Mouse (Mus musculus) liver, adult 10 weeks (tissue): ENCODE data around the gene Rps29. TPM values are rescaled to one million over a fixed set of nuclear protein-coding genes. Genes with fewer than 3 reads are reported as not detected.

Experiments
- polyA plus RNA-seq: library from polyadenylated mRNA; stranded (reverse); fragments of 350-450 nt; fragmentation: Illumina TruSeq; extraction: RNeasy Lipid Tissue Mini Kit (QIAGEN cat#74804); gene quantifications from one replicate; pipeline ENCODE4 v1.2.3, GENCODE M21; 2014; ENCODE audit warnings: low read depth, low replicate concordance

The Rps29 gene
- 27.2 TPM for polyA plus RNA-seq

DNA sequence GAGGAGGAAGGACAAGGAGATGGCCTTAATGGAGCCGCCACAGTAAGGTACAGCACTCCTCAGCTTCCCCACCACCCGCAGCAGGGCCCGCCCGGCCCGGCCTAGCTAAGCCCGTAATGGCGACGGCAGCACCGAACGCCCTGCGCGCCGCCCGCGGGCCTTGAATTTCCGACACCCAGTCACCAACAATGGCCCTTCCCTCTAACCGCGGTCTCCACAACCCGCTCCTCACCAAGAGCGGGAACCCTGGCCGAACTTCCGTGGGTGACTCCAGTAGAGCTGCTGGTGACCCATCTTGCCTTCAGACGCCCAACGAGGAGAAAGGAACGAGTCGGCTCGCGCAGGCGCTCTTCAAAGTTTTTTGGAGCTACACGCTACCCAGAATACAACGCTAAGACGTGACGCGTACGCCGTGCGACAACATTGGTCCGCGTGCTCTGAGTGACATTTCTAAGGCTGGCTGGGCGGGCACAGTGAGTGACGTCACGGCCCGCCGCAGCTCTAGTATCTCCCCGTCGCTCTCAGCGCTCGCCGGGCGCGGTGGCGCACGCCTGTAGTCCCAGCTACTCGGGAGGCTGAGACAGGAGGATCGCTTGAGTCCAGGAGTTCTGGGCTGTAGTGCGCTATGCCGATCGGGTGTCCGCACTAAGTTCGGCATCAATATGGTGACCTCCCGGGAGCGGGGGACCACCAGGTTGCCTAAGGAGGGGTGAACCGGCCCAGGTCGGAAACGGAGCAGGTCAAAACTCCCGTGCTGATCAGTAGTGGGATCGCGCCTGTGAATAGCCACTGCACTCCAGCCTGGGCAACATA is at the start of gene Rps29:
Rps29 (minus strand) TSS at position 422 of the 813 bp plus-strand sequence.

DNA sequence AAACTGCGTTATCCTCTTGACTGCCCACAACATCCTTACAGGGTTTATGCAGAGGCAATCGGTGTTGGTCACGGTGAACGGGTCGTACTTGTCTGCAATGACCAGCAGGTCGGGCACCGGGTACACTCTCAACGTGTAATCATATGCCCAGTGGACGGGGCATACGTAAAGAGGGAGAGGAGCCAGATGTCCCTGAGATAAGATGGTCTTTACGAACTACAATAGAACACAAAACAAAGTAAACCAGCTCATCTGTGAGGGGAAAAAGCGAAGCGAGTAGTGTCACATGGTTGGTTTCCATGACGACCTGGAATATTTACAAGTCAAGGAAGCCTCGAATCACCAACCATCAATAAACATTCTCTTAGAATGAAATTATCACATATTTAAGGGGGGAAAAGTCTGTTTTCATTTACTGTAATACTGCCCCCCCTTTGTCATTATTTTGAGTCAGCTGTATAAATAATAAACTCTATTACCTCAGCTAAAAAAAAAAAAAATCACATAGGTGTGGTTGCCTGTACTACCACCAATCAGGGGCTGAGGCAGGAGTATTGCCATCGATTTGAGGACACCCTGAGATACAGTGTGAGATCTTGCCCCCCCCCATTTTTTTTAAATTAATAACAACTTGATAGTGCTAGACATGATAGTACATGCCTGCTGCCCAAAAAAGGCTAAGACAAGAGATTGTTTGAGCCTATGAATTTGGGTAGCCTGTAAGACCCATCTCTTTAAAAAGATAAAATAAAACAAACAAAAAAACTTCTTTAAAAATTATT is 45.3 kb upstream of the Rps29 start, which contains the start of gene Gm49384:
Gm49384 (minus strand) TSS at position 216 of the 782 bp plus-strand sequence.

DNA sequence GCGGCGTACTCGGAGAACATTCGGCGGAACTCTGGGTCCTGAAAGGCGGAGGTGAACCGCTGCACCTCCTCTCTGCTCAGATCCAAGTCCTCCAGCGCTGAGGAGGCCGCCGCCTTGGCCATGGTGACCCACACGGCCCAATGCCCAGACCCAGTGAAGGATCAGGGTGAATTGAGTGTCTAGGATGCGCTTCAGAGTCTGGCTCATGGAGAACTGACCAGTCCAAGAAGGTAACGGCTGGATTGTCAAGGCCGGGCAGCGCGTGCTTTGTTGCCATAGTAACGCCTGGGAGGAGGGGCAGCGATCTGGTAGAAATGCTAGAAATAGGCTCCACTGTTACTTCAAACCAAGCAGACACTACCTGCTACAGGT is 39.2 kb upstream of the Rps29 start, which contains the start of gene Dnaaf2:
Dnaaf2 (minus strand) TSS at position 266 of the 372 bp plus-strand sequence.

DNA sequence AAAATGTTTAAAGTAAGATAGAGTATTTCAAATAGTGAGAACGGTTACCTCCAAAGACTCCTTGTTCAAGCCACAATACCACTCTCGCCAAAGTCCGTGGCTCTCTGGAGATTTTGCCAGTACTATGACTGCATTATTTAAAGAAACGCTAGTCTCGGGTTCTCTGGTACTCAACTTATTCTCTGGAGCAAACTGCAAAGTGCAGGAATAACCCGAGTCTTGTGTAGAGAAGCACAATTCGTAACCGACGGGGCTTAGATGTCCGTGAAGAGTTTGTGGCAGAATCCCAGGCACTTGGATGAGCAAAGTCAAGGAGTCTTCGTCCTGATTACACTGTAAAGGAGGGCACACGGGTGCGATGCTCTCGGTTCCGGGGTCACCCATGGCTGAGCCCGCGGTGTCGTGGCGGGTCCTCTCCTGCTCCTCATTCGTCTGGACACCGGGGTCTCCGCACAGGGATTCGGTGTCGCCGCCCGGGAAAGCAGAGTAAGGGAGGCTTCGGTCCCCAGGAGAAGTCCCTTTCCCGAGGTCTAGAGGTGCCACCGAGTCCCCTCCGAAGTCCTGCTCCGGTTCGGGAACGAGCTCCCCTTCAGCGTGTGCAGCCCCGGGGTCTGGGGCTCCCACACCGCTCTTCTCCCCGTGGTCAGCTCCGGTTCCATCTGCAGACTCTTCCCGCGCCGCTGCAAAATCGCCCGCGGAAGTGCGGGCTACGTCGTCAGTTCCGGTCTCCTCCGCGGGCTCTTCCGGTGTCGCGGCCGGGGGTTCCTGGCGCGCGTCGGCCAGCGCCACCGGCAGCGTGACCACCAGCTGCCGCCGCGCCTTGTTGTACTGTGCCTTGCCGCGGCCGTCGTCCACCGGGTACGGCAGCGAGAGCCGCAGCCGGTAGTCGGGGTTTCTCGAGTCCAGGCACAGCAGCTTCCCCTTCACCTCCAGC is 37.7 kb upstream of the Rps29 start, which contains the start of gene Gm49383:
Gm49383 (minus strand) TSS at position 661 of the 934 bp plus-strand sequence.

DNA sequence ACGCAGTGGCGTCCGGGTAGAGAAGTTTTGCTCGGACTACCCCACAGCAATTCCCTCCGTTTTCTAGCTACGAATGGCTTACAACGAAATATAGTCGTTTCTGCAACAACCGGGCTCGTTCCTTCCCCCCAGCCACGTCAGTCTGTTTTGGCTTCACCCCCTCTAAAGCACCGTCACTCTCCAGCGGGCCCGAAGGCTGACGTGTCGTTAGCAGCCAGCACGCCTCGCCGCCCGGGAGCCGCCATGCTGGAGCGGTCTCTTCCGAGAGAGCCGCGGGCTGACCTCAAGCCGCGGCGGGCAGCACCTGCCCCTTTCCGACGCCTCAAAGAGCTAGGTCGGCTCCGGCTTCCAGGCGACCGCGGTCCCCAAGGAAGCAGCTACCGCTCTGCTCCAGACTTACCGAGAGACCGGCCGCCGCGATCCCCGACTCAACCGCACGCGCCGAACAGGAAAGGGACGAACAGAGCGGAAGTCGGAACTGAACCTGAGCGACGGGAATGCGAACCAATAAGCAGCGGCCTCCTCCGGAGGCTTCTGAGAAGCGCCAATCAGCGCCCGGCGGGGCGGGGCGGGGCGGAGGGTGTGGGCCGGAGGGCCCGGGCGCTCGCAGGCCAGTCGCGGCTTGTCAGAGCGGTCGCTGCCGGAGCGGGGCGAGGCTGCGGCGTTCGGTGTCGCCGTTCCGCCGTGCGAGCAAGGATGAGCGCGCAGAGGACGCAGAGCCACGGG is 24.8 kb upstream of the Rps29 start, which contains the start of the genes Rpl36al and Mgat2:
Rpl36al (minus strand) TSS at position 501 of the 726 bp plus-strand sequence.
Mgat2 (plus strand) TSS at position 575 of the 726 bp plus-strand sequence.

DNA sequence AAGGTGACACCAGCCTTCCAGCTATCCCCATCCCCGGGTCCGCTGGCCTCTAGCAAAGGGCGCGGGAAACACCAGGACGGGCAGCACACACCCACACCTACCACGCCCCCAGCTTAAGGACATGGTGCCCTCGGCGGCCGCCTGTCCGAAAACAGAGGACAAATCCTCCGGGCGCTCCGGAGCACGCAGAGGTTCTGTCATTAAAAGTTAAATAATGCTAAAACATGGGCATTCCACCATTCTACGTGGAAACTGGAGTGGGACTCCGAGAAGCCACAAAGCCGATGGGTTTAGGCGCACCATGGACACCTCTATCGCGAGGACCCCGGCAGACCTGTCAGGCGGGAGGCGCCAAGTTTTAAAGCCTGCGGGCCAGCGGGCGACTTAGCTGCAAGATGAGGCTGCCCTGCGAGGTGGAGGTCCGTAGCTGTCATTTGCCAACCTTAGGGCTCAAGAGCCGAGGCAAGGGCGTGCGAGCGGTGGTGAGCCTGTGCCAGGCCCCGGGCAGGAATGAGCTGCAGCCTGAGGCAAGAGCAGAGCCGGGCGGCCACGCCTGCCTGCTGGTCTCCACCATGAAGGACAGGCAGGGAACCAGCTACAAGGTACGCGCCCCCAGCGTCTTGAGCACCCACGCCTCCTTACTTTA is 9.6 kb upstream of the Rps29 start, which contains the start of gene Lrr1:
Lrr1 (plus strand) TSS at position 354 of the 646 bp plus-strand sequence.

Other genes starting within 250 kb of the Rps29 start
- gene Lrr1, start 9.6 kb upstream of the Rps29 start, polyA plus RNA-seq = not detected
- gene Rpl36al, start 24.9 kb upstream of the Rps29 start, polyA plus RNA-seq = 179 TPM
- 53.9 TPM for gene Mgat2, start 25.0 kb upstream of the Rps29 start, polyA plus RNA-seq
- gene Gm49383, start 37.9 kb upstream of the Rps29 start, polyA plus RNA-seq = 1.7 TPM
- 0.77 TPM for gene Dnaaf2, start 39.2 kb upstream of the Rps29 start, polyA plus RNA-seq
- gene Gm49384, start 45.1 kb upstream of the Rps29 start, polyA plus RNA-seq = 3.3 TPM
- 0.85 TPM for gene Pole2, start 69.0 kb upstream of the Rps29 start, polyA plus RNA-seq
- 0.61 TPM for gene Klhdc1, start 82.0 kb upstream of the Rps29 start, polyA plus RNA-seq
- gene Klhdc2, start 137.5 kb upstream of the Rps29 start, polyA plus RNA-seq = 48.6 TPM
- gene Nemf, start 198.0 kb upstream of the Rps29 start, polyA plus RNA-seq = 32.8 TPM
- gene Arf6, start 213.0 kb upstream of the Rps29 start, polyA plus RNA-seq = 23.5 TPM
- not detected for gene Gm9887, start 213.3 kb upstream of the Rps29 start, polyA plus RNA-seq